Mouse (Mus musculus) thymus, adult 2 months (tissue): ENCODE data around the gene Abraxas2.

Source experiments
- CTCF ChIP-seq: fragments of 200-500 bp; IDR thresholded peaks from 2 replicates; pipeline ENCODE4 v1.5.1; 2012; ENCODE audit warnings: mild to moderate bottlenecking, control low read depth, low read length, moderate library complexity, borderline replicate concordance; ENCODE audit not compliant: control insufficient read depth, poor library complexity, insufficient read depth; ENCODE audit errors: extremely low read depth
- POLR2A ChIP-seq: fragments of 200-500 bp; IDR thresholded peaks from 2 replicates; pipeline ENCODE4 v1.6.1; 2012; ENCODE audit warnings: mild to moderate bottlenecking, low read length, control low read depth, moderate library complexity; ENCODE audit not compliant: control insufficient read depth, poor library complexity, insufficient read depth; ENCODE audit errors: extremely low read depth

GRCm38 (mm10) chr7:132817056-132817455 lies 42.0 kb upstream of the Abraxas2 start:
- TF ChIP-seq POLR2A (no peak), CTCF (no peak)
